Comparison of ENCODE assay signal across 10 mouse cellular contexts in the genomic region with DNA sequence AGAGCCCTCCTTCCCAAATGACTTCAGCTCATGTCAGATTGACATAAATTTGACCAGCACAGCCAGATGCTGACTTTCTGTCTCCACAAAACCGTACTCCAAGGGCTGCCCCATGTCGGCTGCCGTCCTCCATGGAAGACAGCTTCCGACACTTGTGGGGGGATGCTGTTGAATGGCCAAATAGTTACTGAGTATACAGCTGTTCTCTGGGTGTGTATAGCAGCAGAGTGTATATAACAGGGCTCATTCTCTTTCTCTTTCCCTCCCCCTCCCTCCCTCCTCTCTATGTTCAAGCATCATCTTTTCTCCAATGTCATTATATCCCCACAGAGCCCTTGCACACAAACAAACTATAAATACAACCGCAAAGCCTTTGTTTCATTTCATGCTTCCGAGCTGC. TPM values are rescaled to one million over a fixed set of nuclear protein-coding genes. Genes with fewer than 3 reads are reported as not detected.
DNase-seq lines count a peak whose midpoint lies in the region; ATAC-seq and TF ChIP-seq lines count a peak whose summit lies in the region.
"Had no signal": no experiment of that assay in that cellular context is flagged by ENCODE, and none has a peak within 500 bp of the region (broad histone marks: within the 10 kb centered on the region; RNA-seq: fewer than 3 reads in every experiment).

No protein-coding gene starts in this region.

- no peak for DNase-seq in gastrocnemius, adult 2 months
- DNase-seq in gastrocnemius, adult 8-10 months (ENCODE audit: low spot score in 2 of 2), result no peak
- DNase-seq in hindbrain, embryonic 14.5 days (ENCODE audit: low spot score), result no peak
- no peak for DNase-seq in adrenal gland, adult 2 months
- no peak for DNase-seq in ovary, postnatal 10 days (ENCODE audit: low spot score)
- DNase-seq: forebrain, postnatal 0 days had no signal

- peak overlapping the region; percentile 63 for H3K27ac ChIP-seq in gastrocnemius, adult 2 months
- peak overlapping the region; percentile 76 for H3K27ac ChIP-seq in hindbrain, embryonic 14.5 days
- H3K27ac ChIP-seq in neural tube, embryonic 15.5 days (replicated peaks), result peak overlapping the region; percentile 70

- peaks cover 44% of the 10 kb centered on the region for H3K4me1 ChIP-seq in megakaryocyte, embryonic 14.5 days
- peaks cover 37% of the 10 kb centered on the region for H3K4me1 ChIP-seq in hindbrain, embryonic 14.5 days (replicated peaks; ENCODE audit: control insufficient read depth, insufficient read depth, low read length)
- peaks cover 49% of the 10 kb centered on the region for H3K4me1 ChIP-seq in neural tube, embryonic 15.5 days

- WGBS in hindbrain, embryonic 14.5 days, result 41% methylated on average over 6 of the region's 6 CpGs
- 11% methylated on average over 6 of the region's 6 CpGs for WGBS in neural tube, embryonic 15.5 days

- no peak for ATAC-seq in megakaryocyte, adult 5-6 weeks (ENCODE audit: poor library complexity, severe bottlenecking)
- no peak for ATAC-seq in hindbrain, embryonic 14.5 days (ENCODE audit: low FRiP score)
- ATAC-seq in neural tube, embryonic 15.5 days (ENCODE audit: low FRiP score), result peak; percentile 30
- ATAC-seq: forebrain, postnatal 0 days had no signal

- TF ChIP-seq CTCF in gastrocnemius, adult 2 months (IDR thresholded peaks at IDR 0.05), result no peak

- no peaks in the 10 kb centered on the region for H3K36me3 ChIP-seq in megakaryocyte, embryonic 14.5 days (replicated peaks; ENCODE audit: low read length)
- peaks cover 92% of the 10 kb centered on the region for H3K36me3 ChIP-seq in hindbrain, embryonic 14.5 days (replicated peaks; ENCODE audit: control insufficient read depth, insufficient read depth)
- peaks cover 38% of the 10 kb centered on the region for H3K36me3 ChIP-seq in neural tube, embryonic 15.5 days

- 0 out of 2 replicates have a peak overlapping the region, but pooled peaks have one; percentile 24 for H3K9ac ChIP-seq in hindbrain, embryonic 14.5 days
- no peak overlapping the region for H3K9ac ChIP-seq in neural tube, embryonic 15.5 days (replicated peaks)
- H3K9ac ChIP-seq: forebrain, postnatal 0 days had no signal

- no peak overlapping the region for H3K4me2 ChIP-seq in hindbrain, embryonic 14.5 days (replicated peaks)
- peak overlapping the region; percentile 13; the same call in 1 of the 2 replicates for H3K4me2 ChIP-seq in neural tube, embryonic 15.5 days

- peak overlapping the region; percentile 66 for H3K4me3 ChIP-seq in gastrocnemius, adult 2 months
- H3K4me3 ChIP-seq in megakaryocyte, embryonic 14.5 days (replicated peaks), result peak overlapping the region; percentile 78
- H3K4me3 ChIP-seq in hindbrain, embryonic 14.5 days (replicated peaks; ENCODE audit: low read length), result no peak overlapping the region
- no peak overlapping the region for H3K4me3 ChIP-seq in neural tube, embryonic 15.5 days (replicated peaks)

- H3K9me3 ChIP-seq in megakaryocyte, embryonic 14.5 days, result no peaks in the 10 kb centered on the region
- no peaks in the 10 kb centered on the region for H3K9me3 ChIP-seq in hindbrain, embryonic 14.5 days (ENCODE audit: control insufficient read depth, low read length)
- no peaks in the 10 kb centered on the region for H3K9me3 ChIP-seq in neural tube, embryonic 15.5 days (replicated peaks)

- intact Hi-C loops in gastrocnemius, adult 2 months (cut with DNase I), result no loop called here

- H3K27me3 ChIP-seq in megakaryocyte, embryonic 14.5 days (replicated peaks), result peaks cover 30% of the 10 kb centered on the region
- no peaks in the 10 kb centered on the region for H3K27me3 ChIP-seq in hindbrain, embryonic 14.5 days (ENCODE audit: control insufficient read depth, insufficient read depth, low read length)
- no peaks in the 10 kb centered on the region for H3K27me3 ChIP-seq in neural tube, embryonic 15.5 days (replicated peaks)

RNA-seq across cellular contexts. Expression of gene Lypd6b, which starts 43.7 kb away (rescaled TPM):
- not detected for total RNA-seq in gastrocnemius, adult 2 months (2021)
- not detected for total RNA-seq in gastrocnemius, adult 8-10 months (2022)
- not detected in 2 replicates for polyA plus RNA-seq in megakaryocyte, embryonic 14.5 days (2012; ENCODE audit: insufficient read depth, low replicate concordance)
- 0.09 and 0.27 TPM in 2 replicates for total RNA-seq in megakaryocyte, adult 5-6 weeks (2015)
- total RNA-seq in megakaryocyte, adult 5-6 weeks (2017), result 0.20 and 0.26 TPM in 2 replicates
- 14.6 and 16.7 TPM in 2 replicates for polyA plus RNA-seq in hindbrain, embryonic 14.5 days (2014; fragmentation: Nextera tagmentation; extraction: Ambion mirVana)
- 20.7 and 22.1 TPM in 2 replicates for polyA plus RNA-seq in neural tube, embryonic 15.5 days (2015; fragmentation: Nextera tagmentation; extraction: Ambion mirVana)
- 1 to 10 TPM in 1 of 2 experiments, not detected in 1; 1.1 TPM for total RNA-seq in adrenal gland, adult 2 months (2021)
- 0.06 TPM in 1 of 2 replicates, not detected in the other for polyA plus RNA-seq in adrenal gland, adult 2 months (2012; rRNA removed)
- total RNA-seq: heart, postnatal 25 days had no signal

Comparison
In these comparisons a context has a peak if more than half of its experiments do, and no peak if none do; other contexts are left out.
1. H3K4me3 ChIP-seq: peak in gastrocnemius, adult 2 months (single experiment) and megakaryocyte, embryonic 14.5 days (single experiment); none in hindbrain, embryonic 14.5 days (single experiment) and neural tube, embryonic 15.5 days (single experiment).
2. Peak in every context shown above with its lines, with median percentiles within 50 percentile points of each other: H3K27ac ChIP-seq.